In the genomic region with DNA sequence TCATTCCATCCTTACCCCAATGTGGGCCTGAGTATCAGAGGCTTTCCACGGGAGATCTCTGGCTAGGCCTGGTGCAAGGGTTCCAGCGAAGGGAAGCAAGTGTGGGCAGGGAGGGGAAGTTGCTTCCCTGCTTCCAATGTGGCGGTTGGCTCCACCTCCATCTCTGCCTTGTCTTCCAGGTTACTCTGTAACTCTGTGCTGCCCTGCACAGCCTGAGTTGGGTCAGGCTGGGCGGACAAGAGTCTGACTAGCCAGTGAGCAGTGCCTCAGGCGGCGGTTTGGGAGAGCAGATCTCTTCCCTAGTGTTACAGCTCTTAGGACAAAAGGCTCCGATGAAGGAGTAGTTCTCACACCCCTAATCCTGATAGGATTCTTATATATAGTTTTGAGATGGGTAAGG, we compare ENCODE assay signal across 23 mouse cellular contexts.
DNase-seq lines count a peak whose midpoint lies in the region; ATAC-seq and TF ChIP-seq lines count a peak whose summit lies in the region.
"Had no signal": no experiment of that assay in that cellular context is flagged by ENCODE, and none has a peak within 500 bp of the region (broad histone marks: within the 10 kb centered on the region; RNA-seq: fewer than 3 reads in every experiment).

No protein-coding gene starts in this region.

- H3K9me3 ChIP-seq in neural tube, embryonic 15.5 days (replicated peaks), result no peaks in the 10 kb centered on the region
- no peaks in the 10 kb centered on the region for H3K9me3 ChIP-seq in ES-E14 (ENCODE audit: control insufficient read depth, insufficient read depth, low read depth, low read length)
- H3K9me3 ChIP-seq: embryonic facial prominence, embryonic 15.5 days; forebrain, embryonic 10.5 days; heart, embryonic 10.5 days; hindbrain, embryonic 12.5 days had no signal

- H3K27ac ChIP-seq in neural tube, embryonic 15.5 days (replicated peaks), result no peak overlapping the region
- H3K27ac ChIP-seq in ES-E14 (ENCODE audit: insufficient read depth, low read depth, low read length, poor library complexity, severe bottlenecking), result no peak overlapping the region
- H3K27ac ChIP-seq: embryonic facial prominence, embryonic 15.5 days; forebrain, embryonic 10.5 days; heart, embryonic 10.5 days; hindbrain, embryonic 12.5 days had no signal

- H3K9ac ChIP-seq in neural tube, embryonic 15.5 days (replicated peaks), result no peak overlapping the region
- H3K9ac ChIP-seq in ES-E14 (ENCODE audit: insufficient read depth, low read depth, low read length, poor library complexity, severe bottlenecking), result 0 out of 2 replicates have a peak overlapping the region, but pooled peaks have one; percentile 31
- H3K9ac ChIP-seq: embryonic facial prominence, embryonic 15.5 days; hindbrain, embryonic 12.5 days had no signal

- no peaks in the 10 kb centered on the region for H3K4me1 ChIP-seq in neural tube, embryonic 15.5 days
- H3K4me1 ChIP-seq in ES-E14 (ENCODE audit: control insufficient read depth in 2 of 2, insufficient read depth in 2 of 2, low read length in 2 of 2, poor library complexity in 1 of 2), result peaks cover 0 to 10% of the 10 kb centered on the region in 2 experiments; a peak in 2 of 4 replicates
- H3K4me1 ChIP-seq: embryonic facial prominence, embryonic 15.5 days; hindbrain, embryonic 12.5 days had no signal

- no peak for ATAC-seq in neural tube, embryonic 15.5 days (ENCODE audit: low FRiP score)
- ATAC-seq in cerebellum, adult (ENCODE audit: insufficient number of reproducible peaks, low FRiP score, low TSS enrichment), result no peak
- ATAC-seq: forebrain, embryonic 14.5 days; hindbrain, embryonic 16.5 days had no signal

- H3K27me3 ChIP-seq in neural tube, embryonic 15.5 days (replicated peaks), result no peaks in the 10 kb centered on the region
- H3K27me3 ChIP-seq: embryonic facial prominence, embryonic 15.5 days; hindbrain, embryonic 12.5 days had no signal

- H3K4me2 ChIP-seq in neural tube, embryonic 15.5 days, result no peak overlapping the region
- H3K4me2 ChIP-seq: embryonic facial prominence, embryonic 15.5 days; hindbrain, embryonic 12.5 days had no signal

- in situ Hi-C loops in ES-E14 (cut with MboI; ENCODE audit: low sequenced_read_pairs in 2 of 2, unreplicated experiment in 2 of 2), result no loop called here

- H3K4me3 ChIP-seq in neural tube, embryonic 15.5 days (replicated peaks), result no peak overlapping the region
- peak overlapping the region in 1 of 2 experiments; percentile 1; a peak in 1 of 4 replicates for H3K4me3 ChIP-seq in ES-E14 (ENCODE audit: insufficient read depth in 1 of 2, low read depth in 1 of 2, low read length in 2 of 2, poor library complexity in 1 of 2, severe bottlenecking in 1 of 2)
- H3K4me3 ChIP-seq: embryonic facial prominence, embryonic 15.5 days; erythroblast, embryonic 14.5 days; forebrain, embryonic 10.5 days; heart, embryonic 10.5 days; hindbrain, embryonic 12.5 days had no signal

- peak; percentile 6 for DNase-seq in neural tube, embryonic 10.5 days (ENCODE audit: extremely low spot score, low spot score)
- DNase-seq in ES-E14 (ENCODE audit: low read depth, low spot score), result peak; percentile 9
- DNase-seq in kidney, postnatal 10 days, result peak; percentile 15
- DNase-seq in yolk sac, embryonic 10.5 days (ENCODE audit: low spot score), result peak; percentile 67
- no peak for DNase-seq in retina, postnatal 1 day
- no peak for DNase-seq in cerebellum, postnatal 25 days
- DNase-seq: adrenal gland, postnatal 10 days; cerebellum, adult 18-20 months; cerebellum, postnatal 10 days; embryo, embryonic 11 days; gastrocnemius, postnatal 10 days; heart, adult 18-20 months; heart, postnatal 10 days; heart, postnatal 4 days had no signal

- WGBS in neural tube, embryonic 15.5 days, result 87% methylated on average over 7 of the region's 7 CpGs

- no peaks in the 10 kb centered on the region for H3K36me3 ChIP-seq in neural tube, embryonic 15.5 days
- H3K36me3 ChIP-seq in ES-E14 (ENCODE audit: control insufficient read depth, insufficient read depth, low read length, poor library complexity, severe bottlenecking), result no peaks in the 10 kb centered on the region
- H3K36me3 ChIP-seq: embryonic facial prominence, embryonic 15.5 days; forebrain, embryonic 10.5 days; heart, embryonic 10.5 days; hindbrain, embryonic 12.5 days had no signal

TF ChIP-seq in ES-E14, 5 proteins besides CTCF, POLR2A, EP300 and RAD21:
- TF ChIP-seq ZC3H11A (IDR thresholded peaks at IDR 0.05; ENCODE audit: borderline replicate concordance, low read depth, low read length), result no peak
- no peak for TF ChIP-seq HCFC1 (IDR thresholded peaks at IDR 0.05; ENCODE audit: borderline replicate concordance, insufficient read depth, low read length)
- no peak for TF ChIP-seq MAFK (IDR thresholded peaks at IDR 0.05; ENCODE audit: insufficient read depth, low read depth, low read length)
- no peak for TF ChIP-seq ZNF384 (IDR thresholded peaks at IDR 0.05; ENCODE audit: low read depth, low read length)
- no peak for TF ChIP-seq CHD2 (IDR thresholded peaks at IDR 0.05; ENCODE audit: low read depth, low read length)

Comparison
In these comparisons a context has a peak if more than half of its experiments do, and no peak if none do; other contexts are left out.
1. DNase-seq: peak in neural tube, embryonic 10.5 days (single experiment), ES-E14 (single experiment), kidney, postnatal 10 days (single experiment) and yolk sac, embryonic 10.5 days (single experiment); none in retina, postnatal 1 day (single experiment) and cerebellum, postnatal 25 days (0 of 2).